Mouse (Mus musculus): ENCODE data around the gene Ptgr1. TPM values are rescaled to one million over a fixed set of nuclear protein-coding genes. Genes with fewer than 3 reads are reported as not detected.

Gene Ptgr1
- total and polyA plus RNA-seq, 3 experiments, result 11.7 to 20.6 TPM; not detected in 1

DNA sequence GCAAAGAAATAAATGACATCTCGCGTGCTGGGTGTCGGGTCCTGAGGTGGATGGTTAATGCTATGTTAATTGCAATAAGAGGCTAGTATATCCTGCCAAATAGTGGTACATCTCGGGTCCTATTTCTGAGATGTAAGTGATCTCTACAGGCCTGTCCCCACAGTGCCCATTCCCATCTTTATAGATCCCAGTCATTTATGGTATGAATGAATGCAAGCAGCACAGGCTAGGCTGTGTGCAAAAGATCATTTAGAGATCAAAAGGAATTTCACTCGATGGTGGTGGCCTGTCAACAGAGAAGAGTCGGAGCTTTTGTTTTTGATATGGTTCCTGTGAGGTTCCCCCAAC lies 42.7 kb downstream of the Ptgr1 start:
- H3K79me2 ChIP-seq (ENCODE audit: control insufficient read depth, insufficient read depth, low read length, poor library complexity), result no peaks in the 10 kb centered on the region
- no peak overlapping the region for H3K9ac ChIP-seq (ENCODE audit: control insufficient read depth, low read depth, low read length, poor library complexity, severe bottlenecking)
- H3K36me3 ChIP-seq (ENCODE audit: control insufficient read depth in 1 of 2, insufficient read depth in 2 of 2, low read length in 2 of 2), result no peaks in the 10 kb centered on the region
- no peak overlapping the region for H3K4me3 ChIP-seq (ENCODE audit: control insufficient read depth in 1 of 2, insufficient read depth in 1 of 2, low read depth in 2 of 2, low read length in 2 of 2)
- no peak for DNase-seq (ENCODE audit: low read depth, low spot score)
- H3K4me1 ChIP-seq (ENCODE audit: control insufficient read depth in 1 of 2, insufficient read depth in 2 of 2, low read length in 2 of 2), result no peaks in the 10 kb centered on the region
- no peak overlapping the region for H3K27ac ChIP-seq (ENCODE audit: control insufficient read depth, low read depth, low read length)
- no peak for TF ChIP-seq TAL1 (IDR thresholded peaks at IDR 0.05; ENCODE audit: low read length)
- no peaks in the 10 kb centered on the region for H3K9me3 ChIP-seq (replicated peaks; ENCODE audit: insufficient read depth, low read length)
- peaks cover 0 to 1% of the 10 kb centered on the region in 2 experiments; a peak in 1 of 4 replicates for H3K27me3 ChIP-seq (ENCODE audit: control insufficient read depth in 1 of 2, insufficient read depth in 2 of 2, low read length in 2 of 2)

DNA sequence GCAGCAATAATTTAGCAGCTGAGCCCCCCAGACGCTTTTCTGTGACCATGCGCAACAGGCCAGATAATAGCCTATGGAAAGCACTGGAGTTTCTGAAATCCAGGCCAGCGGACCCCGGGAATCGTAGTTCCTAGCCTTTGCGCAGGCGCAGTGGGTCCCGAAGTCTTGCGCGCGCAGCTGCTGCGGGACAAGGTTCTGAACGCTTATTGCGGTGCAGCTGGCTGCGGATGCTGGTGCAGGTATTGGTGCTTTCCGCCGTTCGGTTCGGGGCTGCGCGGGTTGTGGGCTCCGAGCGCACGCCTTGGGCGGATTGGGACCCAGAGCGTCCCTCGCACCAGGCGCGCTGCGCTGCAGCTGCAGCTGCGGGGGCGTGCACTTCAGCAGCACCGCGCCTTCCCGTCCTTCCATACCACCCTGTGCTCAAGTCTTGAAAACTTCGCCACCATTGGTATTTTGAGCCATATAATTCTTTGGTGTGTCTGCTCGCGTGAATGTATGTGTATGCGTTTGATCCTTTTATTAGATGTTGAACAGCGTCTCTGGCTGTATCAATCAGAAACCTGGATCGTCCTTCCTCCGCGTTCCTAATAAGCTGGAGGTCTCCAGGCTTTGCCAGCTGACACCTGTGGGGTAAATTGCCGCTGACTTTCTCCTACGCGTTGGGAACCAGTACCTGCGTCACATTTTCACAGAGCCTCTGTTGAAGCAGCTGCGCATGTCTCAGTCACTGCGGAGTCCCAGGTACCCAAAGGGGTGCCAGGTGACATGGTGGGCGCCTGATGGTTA lies 43.3 kb downstream of the Ptgr1 start, which contains the start of gene Zkscan16:
Gene Zkscan16 (plus strand): TSS at position 209 of the 786 bp plus-strand sequence.
- Histone ChIP-seq H3K4me3 (ENCODE audit: control insufficient read depth in 1 of 2, insufficient read depth in 1 of 2, low read depth in 2 of 2, low read length in 2 of 2) (no peak within 1 kb of the TSS), H3K27ac (ENCODE audit: control insufficient read depth, low read depth, low read length) (no peak within 1 kb of the TSS), H3K4me1 (ENCODE audit: control insufficient read depth in 1 of 2, insufficient read depth in 2 of 2, low read length in 2 of 2) (no peaks in the 10 kb centered on the region), H3K27me3 (ENCODE audit: control insufficient read depth in 1 of 2, insufficient read depth in 2 of 2, low read length in 2 of 2) (peaks cover 0 to 1% of the 10 kb centered on the region in 2 experiments; a peak in 1 of 4 replicates), H3K9ac (ENCODE audit: control insufficient read depth, low read depth, low read length, poor library complexity, severe bottlenecking) (no peak within 1 kb of the TSS), H3K9me3 (replicated peaks; ENCODE audit: insufficient read depth, low read length) (no peaks in the 10 kb centered on the region), H3K36me3 (ENCODE audit: control insufficient read depth in 1 of 2, insufficient read depth in 2 of 2, low read length in 2 of 2) (no peaks in the 10 kb centered on the region), H3K79me2 (ENCODE audit: control insufficient read depth, insufficient read depth, low read length, poor library complexity) (no peaks in the 10 kb centered on the region)
- TF ChIP-seq MAX (IDR thresholded peaks at IDR 0.05; ENCODE audit: low read length) (no peak), MAZ (IDR thresholded peaks at IDR 0.05; ENCODE audit: low read depth, low read length) (no peak), UBTF (IDR thresholded peaks at IDR 0.05; ENCODE audit: borderline replicate concordance, insufficient read depth, low read depth, low read length) (no peak), RAD21 (IDR thresholded peaks at IDR 0.05; ENCODE audit: low read depth, low read length) (no peak), TAL1 (IDR thresholded peaks at IDR 0.05; ENCODE audit: low read length) (no peak), CHD1 (IDR thresholded peaks at IDR 0.05; ENCODE audit: low read depth, low read length) (no peak), BHLHE40 (IDR thresholded peaks at IDR 0.05; ENCODE audit: borderline replicate concordance, low read depth, low read length) (no peak), ZMIZ1 (IDR thresholded peaks at IDR 0.05; ENCODE audit: low read depth, low read length) (no peak), USF1 (IDR thresholded peaks at IDR 0.05; ENCODE audit: low read depth, low read length) (no peak), USF2 (IDR thresholded peaks at IDR 0.05; ENCODE audit: borderline replicate concordance in 1 of 2, insufficient read depth in 1 of 2, low read depth in 1 of 2, low read length in 2 of 2) (no peak), MYB (IDR thresholded peaks at IDR 0.05; ENCODE audit: low read depth, low read length) (no peak), RCOR1 (IDR thresholded peaks at IDR 0.05; ENCODE audit: low read depth, low read length) (no peak), POLR2AphosphoS5 (IDR thresholded peaks at IDR 0.05; ENCODE audit: borderline replicate concordance, low read depth, low read length) (no peak), CHD2 (IDR thresholded peaks at IDR 0.05; ENCODE audit: low read length) (no peak), KAT2A (conservative IDR thresholded peaks at IDR 0.05; ENCODE audit: low read depth, low read length) (no peak), ELF1 (IDR thresholded peaks at IDR 0.05; ENCODE audit: low read depth, low read length) (no peak), GABPA (IDR thresholded peaks at IDR 0.05; ENCODE audit: low read depth, low read length) (no peak), ZC3H11A (IDR thresholded peaks at IDR 0.05; ENCODE audit: low read depth, low read length) (no peak), ETS1 (IDR thresholded peaks at IDR 0.05; ENCODE audit: low read depth, low read length) (no peak)
- no peak for DNase-seq (ENCODE audit: low read depth, low spot score)
